Mouse (Mus musculus) embryonic facial prominence, embryonic 11.5 days (tissue): ENCODE results near the gene Plcd1. TPM values are rescaled to one million over a fixed set of nuclear protein-coding genes. Genes with fewer than 3 reads are reported as not detected.

Source experiments
- microRNA-seq: library from miRNA; unstranded; fragments of <30 nt; microRNA quantifications from one replicate; pipeline ENCODE4, GENCODE M21; 2016; ENCODE audit warnings: borderline number of aligned reads
- polyA plus RNA-seq: library from polyadenylated mRNA; unstranded; fragments of >200 nt; fragmentation: Nextera tagmentation; extraction: Ambion mirVana; gene quantifications from 2 replicates; pipeline ENCODE4 v1.2.1, GENCODE M21; 2014

The Plcd1 gene
- polyA plus RNA-seq, 1 experiment from 2014 or later: 21.5 TPM

Small RNAs within 50 kb of the gene (microRNA-seq; reads per million reads assigned to microRNA genes)
- gene Mir26a-1: 18.8 reads per million, percentile 20 among the genes with 10 or more reads in this experiment

Other genes with a start within 250 kb of the Plcd1 start
- 10.0 and 12.8 TPM in 2 replicates for gene Ctdspl, start 167.0 kb downstream of the Plcd1 start, polyA plus RNA-seq
- gene Vill, start 40.7 kb downstream of the Plcd1 start, polyA plus RNA-seq: 15.5 and 19.2 TPM in 2 replicates
- 0.69 and 1.5 TPM in 2 replicates for gene Dlec1, start 9.0 kb upstream of the Plcd1 start, polyA plus RNA-seq
- gene Acaa1b, start 63.6 kb upstream of the Plcd1 start, polyA plus RNA-seq: 1.1 and 1.3 TPM in 2 replicates
- gene Gm47289, start 65.7 kb upstream of the Plcd1 start, polyA plus RNA-seq: not detected in 2 replicates
- gene Slc22a13, start 115.6 kb upstream of the Plcd1 start, polyA plus RNA-seq: not detected in 2 replicates
- 15.0 and 16.1 TPM in 2 replicates for gene Oxsr1, start 228.9 kb upstream of the Plcd1 start, polyA plus RNA-seq
- gene Acaa1a, start 246.2 kb upstream of the Plcd1 start, polyA plus RNA-seq: 61.2 and 67.8 TPM in 2 replicates
- gene Myd88, start 247.9 kb upstream of the Plcd1 start, polyA plus RNA-seq: 9.4 and 11.3 TPM in 2 replicates